Mouse (Mus musculus): ENCODE measurements around the gene Lhcgr. TPM values are rescaled to one million over a fixed set of nuclear protein-coding genes. Genes with fewer than 3 reads are reported as not detected.

Gene Lhcgr
- polyA plus RNA-seq, 1 experiment from 2014 or later, result not detected

Other genes starting within 250 kb of the Lhcgr start
- 5.9 and 7.7 TPM in 2 replicates for gene Ston1, start 194.3 kb downstream of the Lhcgr start, polyA plus RNA-seq (2015; fragmentation: Nextera tagmentation; extraction: Ambion mirVana)
- 0.47 and 0.53 TPM in 2 replicates for gene Gtf2a1l, start 123.3 kb downstream of the Lhcgr start, polyA plus RNA-seq (2015; fragmentation: Nextera tagmentation; extraction: Ambion mirVana)